Mouse (Mus musculus) hindbrain, embryonic 10.5 days (tissue): Measurements from ENCODE around the gene Zscan4-ps1. TPM values are rescaled to one million over a fixed set of nuclear protein-coding genes. Genes with fewer than 3 reads are reported as not detected.
"Not testable (repeated sequence)": the region's sequence is repeated elsewhere in the genome, so short reads cannot be mapped to it uniquely, and the experiment has no call there.

Experiments used
- DNase-seq: peaks from one replicate; pipeline ENCODE4 v3.0.0-alpha.2; 2017; ENCODE audit warnings: low spot score
- H3K27ac ChIP-seq: fragments of 300-500 bp; sonication (generic); 2 replicates; pipeline ENCODE4 v1.5.1; 2016; ENCODE audit warnings: mild to moderate bottlenecking, moderate library complexity
- H3K27me3 ChIP-seq: fragments of 300-500 bp; sonication (generic); 2 replicates; pipeline ENCODE4 v1.6.1; 2016; ENCODE audit warnings: mild to moderate bottlenecking; ENCODE audit not compliant: poor library complexity, insufficient read depth, severe bottlenecking
- H3K36me3 ChIP-seq: fragments of 300-500 bp; sonication (generic); 2 replicates; pipeline ENCODE4 v1.6.1; 2016; ENCODE audit warnings: mild to moderate bottlenecking, moderate library complexity
- H3K4me1 ChIP-seq: fragments of 300-500 bp; sonication (generic); replicated peaks from 2 replicates; pipeline ENCODE4 v1.6.1; 2016; ENCODE audit warnings: mild to moderate bottlenecking
- H3K4me3 ChIP-seq: fragments of 300-500 bp; sonication (generic); 2 replicates; pipeline ENCODE4 v1.5.1; 2016; ENCODE audit warnings: mild to moderate bottlenecking, moderate library complexity
- H3K9me3 ChIP-seq: fragments of 300-500 bp; sonication (generic); 2 replicates; pipeline ENCODE4 v1.6.1; 2016; ENCODE audit warnings: mild to moderate bottlenecking, moderate library complexity
- WGBS: fragments of 180-500 bp; shearing (Covaris S2); methylation state at CpG from one replicate; pipeline ENCODE4 v1.1.7; 2016; 5-methylcytosine and 5-hydroxymethylcytosine counted together
- polyA plus RNA-seq: library from polyadenylated mRNA; unstranded; fragments of >200 nt; fragmentation: Nextera tagmentation; extraction: Ambion mirVana; gene quantifications from 2 replicates; pipeline ENCODE4 v1.2.1, GENCODE M21; 2016

Zscan4-ps1 gene
- polyA plus RNA-seq: not detected in 2 replicates

GRCm38 (mm10) chr7:11069591-11069990 lies at the start of gene Zscan4-ps1:
TSS of gene Zscan4-ps1 (minus strand) at chr7:11069691.
- H3K27me3 ChIP-seq, DNase-seq, H3K4me3 ChIP-seq, H3K27ac ChIP-seq, H3K4me1 ChIP-seq, H3K36me3 ChIP-seq: not testable (repeated sequence)
- 86% methylated on average over 2 of the region's 2 CpGs for WGBS
- peaks cover 35% of the 10 kb centered on the region for H3K9me3 ChIP-seq

Other genes starting within 250 kb of the Zscan4-ps1 start
- gene Zscan4b, start 164.6 kb downstream of the Zscan4-ps1 start, polyA plus RNA-seq: not detected in 2 replicates
- gene Zscan4c, start 63.9 kb downstream of the Zscan4-ps1 start, polyA plus RNA-seq: not detected in 2 replicates
- gene Zscan4d, start 96.5 kb upstream of the Zscan4-ps1 start, polyA plus RNA-seq: not detected in 2 replicates
- gene Zscan4e, start 241.0 kb upstream of the Zscan4-ps1 start, polyA plus RNA-seq: not detected in 2 replicates